Mouse (Mus musculus): Measurements from ENCODE around the gene Uspl1.
A peak's percentile ranks its signal among the peaks of the same experiment; 100 is the strongest.

Uspl1 gene

DNA sequence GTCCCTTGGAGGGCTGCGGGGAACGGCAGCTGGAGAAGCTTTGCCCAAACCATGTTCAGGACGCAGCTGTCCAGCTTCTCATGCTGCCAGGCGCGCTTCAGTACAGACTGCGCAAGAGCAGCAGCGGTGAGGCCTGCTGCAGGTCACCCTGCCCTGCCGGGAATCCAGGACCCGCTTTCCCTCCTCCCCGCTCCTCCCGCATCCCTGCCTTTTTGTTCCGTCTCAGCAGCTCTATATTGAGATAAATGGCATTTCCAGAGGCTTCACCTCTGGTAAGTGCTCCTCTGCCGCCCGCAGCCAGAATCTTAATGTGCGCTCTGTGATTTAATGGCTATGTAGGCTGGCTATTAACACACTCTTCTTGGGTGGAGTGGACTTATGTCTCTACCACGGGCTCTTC lies 74.9 kb downstream of the Uspl1 start:
- DNase-seq (ENCODE audit: low read depth), result no peak

DNA sequence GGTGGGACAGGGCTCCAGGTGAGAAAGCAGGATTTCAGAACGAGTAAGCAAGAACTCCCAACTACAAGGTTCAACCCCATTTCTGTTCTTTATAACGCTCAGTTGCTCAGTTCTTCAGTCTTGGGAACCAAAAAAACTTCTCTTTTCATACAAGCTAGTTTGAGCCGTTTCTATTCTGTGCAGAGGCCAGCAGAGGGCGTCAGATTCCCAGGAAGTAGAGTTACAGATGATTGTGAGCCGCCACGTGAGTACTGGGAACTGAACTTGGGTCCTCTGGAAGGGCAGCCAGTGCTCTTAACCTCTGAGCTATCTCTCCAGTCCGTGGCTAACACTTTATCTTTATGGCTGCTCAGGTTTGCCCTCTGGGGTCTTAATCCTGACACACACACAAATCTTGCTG lies 77.3 kb downstream of the Uspl1 start:
- no peak for DNase-seq (ENCODE audit: low read depth)

DNA sequence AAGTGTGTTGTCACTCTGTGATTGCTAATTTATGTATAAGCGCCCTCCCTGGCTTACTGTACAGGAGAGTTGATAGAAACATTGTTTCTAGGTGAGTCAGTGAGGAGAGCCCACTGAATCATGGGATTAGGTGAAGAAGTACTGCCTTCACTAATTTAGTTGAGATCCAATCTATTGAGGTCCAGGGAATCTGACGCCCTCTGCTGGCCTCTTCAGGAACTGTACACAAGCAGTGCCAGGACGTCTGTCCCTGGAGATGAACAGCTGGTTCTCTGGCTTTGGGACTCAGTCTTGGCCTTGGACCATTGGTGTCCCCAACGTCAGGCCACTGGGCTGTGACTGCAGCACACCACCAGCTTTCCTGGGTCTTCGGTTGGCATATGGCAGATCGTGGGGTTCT lies 77.7 kb downstream of the Uspl1 start:
- peak; percentile 74 for DNase-seq (ENCODE audit: low read depth)

DNA sequence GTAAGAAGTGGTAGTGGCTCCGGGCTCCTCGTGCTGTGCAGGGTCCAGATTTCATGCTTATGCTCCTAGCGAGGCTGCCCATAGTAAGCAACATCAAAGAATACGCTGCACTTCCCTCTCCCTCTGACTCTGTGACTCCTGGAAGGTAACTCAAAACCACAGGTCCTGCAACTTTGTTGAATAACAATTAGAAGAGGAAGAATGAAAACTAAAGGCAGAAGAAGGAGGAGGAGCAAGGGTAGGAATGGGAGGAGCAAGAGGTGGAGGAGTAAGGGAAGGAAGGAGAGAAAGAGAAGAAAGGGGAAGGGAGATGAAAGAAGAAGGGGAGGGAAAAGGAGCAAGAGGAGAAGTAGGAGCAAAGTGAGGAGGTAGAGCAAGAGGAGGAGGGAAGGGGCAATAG lies 80.3 kb downstream of the Uspl1 start, which contains the start of gene Alox5ap:
TSS of gene Alox5ap (plus strand) at position 363 of the 400 bp plus-strand sequence.
- no peak for DNase-seq (ENCODE audit: low read depth)

DNA sequence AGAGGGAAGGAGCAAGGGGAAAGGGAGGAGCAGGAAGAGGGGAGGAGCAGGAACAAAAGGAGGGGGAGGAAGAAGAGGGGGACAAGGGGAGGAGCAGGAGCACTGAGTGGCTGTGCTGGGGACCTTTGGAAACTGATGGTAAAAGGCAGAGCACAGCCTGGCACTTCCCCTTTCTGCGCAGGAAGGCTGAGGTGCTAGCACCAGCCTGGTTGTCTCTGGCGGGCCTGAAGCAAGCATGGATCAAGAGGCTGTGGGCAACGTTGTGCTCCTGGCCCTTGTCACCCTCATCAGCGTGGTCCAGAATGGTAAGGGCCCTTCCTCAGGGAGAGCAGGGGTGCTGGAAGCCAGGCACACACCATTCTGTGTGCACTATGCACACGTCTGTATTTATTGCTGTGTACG lies 80.7 kb downstream of the Uspl1 start:
- peak; percentile 95 for DNase-seq (ENCODE audit: low read depth)
